Mouse (Mus musculus): ENCODE results near the gene 1110032F04Rik. TPM values are rescaled to one million over a fixed set of nuclear protein-coding genes. Genes with fewer than 3 reads are reported as not detected.

Gene 1110032F04Rik
- not detected in 2 replicates for total RNA-seq (2023)

DNA sequence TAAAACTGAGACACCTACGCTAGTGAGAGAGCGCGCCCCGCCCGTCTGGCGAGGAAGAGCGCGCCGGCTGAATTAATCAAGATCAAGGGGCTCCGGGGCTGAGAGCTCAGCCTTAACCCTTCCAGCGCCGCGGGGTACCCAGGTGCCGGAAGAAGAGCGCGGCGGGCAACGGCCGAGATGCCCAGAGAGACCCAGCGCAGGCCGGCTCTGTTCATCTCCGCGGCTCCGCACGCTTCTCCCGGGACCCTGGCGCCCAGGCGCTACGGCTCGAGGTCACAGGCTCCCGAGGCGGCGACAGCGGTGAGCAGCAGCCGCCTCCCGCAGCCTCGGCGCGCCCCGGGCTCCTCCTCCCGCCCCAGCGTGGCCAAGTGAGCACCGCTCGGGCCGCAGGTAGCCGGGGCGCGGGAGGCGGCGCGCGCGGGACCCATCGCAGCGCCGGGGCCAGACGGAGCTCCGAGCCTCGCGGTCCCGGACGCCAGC is at the start of gene 1110032F04Rik:
TSS of gene 1110032F04Rik (plus strand) at position 376 of the 480 bp plus-strand sequence.

Other genes starting within 250 kb of the 1110032F04Rik start
- 4.2 and 5.0 TPM in 2 replicates for gene Il12a, start 178.9 kb upstream of the 1110032F04Rik start, total RNA-seq (2023)
- gene Ift80, start 135.0 kb downstream of the 1110032F04Rik start, total RNA-seq (2023), result 7.2 and 12.5 TPM in 2 replicates
- 142 and 183 TPM in 2 replicates for gene Smc4, start 135.2 kb downstream of the 1110032F04Rik start, total RNA-seq (2023)
- 22.4 and 24.7 TPM in 2 replicates for gene Trim59, start 175.2 kb downstream of the 1110032F04Rik start, total RNA-seq (2023)

All from neutrophil, adult 65 days (primary cell).